Mouse (Mus musculus): ENCODE measurements around the gene Folr1.
A peak's percentile ranks its signal among the peaks of the same experiment; 100 is the strongest.

DNA sequence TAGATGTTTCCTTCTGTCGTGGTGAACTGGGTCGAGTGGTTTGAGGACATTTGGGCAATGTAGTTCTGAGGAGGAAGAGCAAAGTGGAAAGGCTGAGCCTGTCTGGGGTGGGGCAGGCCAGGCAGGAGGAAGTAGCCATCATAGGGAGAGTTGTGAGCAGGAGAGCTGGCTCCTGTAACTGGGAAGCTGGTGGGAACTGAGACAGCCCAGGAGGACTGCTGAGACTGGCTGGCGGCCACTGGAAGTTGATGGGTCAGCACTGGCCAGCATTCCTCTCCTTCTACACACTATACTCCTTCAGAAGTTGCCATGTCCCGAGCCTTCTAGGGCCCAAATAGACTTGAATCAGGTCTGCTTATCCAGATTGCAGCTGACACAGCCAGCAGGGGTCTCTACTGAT lies 37.8 kb upstream of the Folr1 start:
- no peak for TF ChIP-seq EP300 (IDR thresholded peaks at IDR 0.05; ENCODE audit: low read depth)
- peak; percentile 22; the same call in 1 of the 2 replicates for TF ChIP-seq CTCF (IDR thresholded peaks at IDR 0.05; ENCODE audit: low read depth)

Data from liver, postnatal 0 days (tissue).